Mouse (Mus musculus) lung, adult 10 weeks (tissue): ENCODE results near the gene Gm38655. TPM values are rescaled to one million over a fixed set of nuclear protein-coding genes. Genes with fewer than 3 reads are reported as not detected.

Experiments used
- polyA plus RNA-seq: library from polyadenylated mRNA; stranded (reverse); fragments of 350-450 nt; fragmentation: Illumina TruSeq; extraction: RNeasy Lipid Tissue Mini Kit (QIAGEN cat#74804); gene quantifications from one replicate; pipeline ENCODE4 v1.2.3, GENCODE M21; 2014; ENCODE audit warnings: low read depth, low replicate concordance; ENCODE audit not compliant: insufficient read depth

Gm38655 gene
- polyA plus RNA-seq = 3.1 TPM

GRCm38 (mm10) chr17:25175411-25175810 is at the start of gene Gm38655:
Gm38655 (minus strand) TSS chr17:25175471.

GRCm38 (mm10) chr17:25188150-25189031 is 13.1 kb upstream of the Gm38655 start, which contains the start of gene Unkl:
Unkl (plus strand) TSS chr17:25188397.

GRCm38 (mm10) chr17:25184129-25184691 is 8.9 kb upstream of the Gm38655 start, which contains the start of gene BC003965:
BC003965 (plus strand) TSS chr17:25184554.

GRCm38 (mm10) chr17:25162161-25162560 is 13.1 kb downstream of the Gm38655 start, which contains the start of gene Ccdc154:
Ccdc154 (plus strand) TSS chr17:25162461.

GRCm38 (mm10) chr17:25133275-25133698 is 42.0 kb downstream of the Gm38655 start, which contains the start of gene Clcn7:
Clcn7 (plus strand) TSS chr17:25133391.

Other genes with a start within 250 kb of the Gm38655 start
- gene Mapk8ip3, start 238.5 kb downstream of the Gm38655 start, polyA plus RNA-seq = 16.0 TPM
- 12.6 TPM for gene Jpt2, start 214.8 kb downstream of the Gm38655 start, polyA plus RNA-seq
- 3.6 TPM for gene Cramp1l, start 159.7 kb downstream of the Gm38655 start, polyA plus RNA-seq
- 6.4 TPM for gene Ift140, start 159.4 kb downstream of the Gm38655 start, polyA plus RNA-seq
- 141 TPM for gene Tmem204, start 91.9 kb downstream of the Gm38655 start, polyA plus RNA-seq
- 11.7 TPM for gene Telo2, start 59.5 kb downstream of the Gm38655 start, polyA plus RNA-seq
- not detected for gene Ptx4, start 54.7 kb downstream of the Gm38655 start, polyA plus RNA-seq
- gene Clcn7, start 42.1 kb downstream of the Gm38655 start, polyA plus RNA-seq = 13.7 TPM
- not detected for gene Ccdc154, start 13.0 kb downstream of the Gm38655 start, polyA plus RNA-seq
- 13.3 TPM for gene BC003965, start 9.1 kb upstream of the Gm38655 start, polyA plus RNA-seq
- 11.2 TPM for gene Unkl, start 12.9 kb upstream of the Gm38655 start, polyA plus RNA-seq
- 49.7 TPM for gene Gnptg, start 64.7 kb upstream of the Gm38655 start, polyA plus RNA-seq
- gene Tsr3, start 64.7 kb upstream of the Gm38655 start, polyA plus RNA-seq = 13.7 TPM
- 6.2 TPM for gene Baiap3, start 80.9 kb upstream of the Gm38655 start, polyA plus RNA-seq
- gene Ube2i, start 99.2 kb upstream of the Gm38655 start, polyA plus RNA-seq = 148 TPM
- not detected for gene Prss34, start 122.9 kb upstream of the Gm38655 start, polyA plus RNA-seq
- not detected for gene Prss28, start 133.2 kb upstream of the Gm38655 start, polyA plus RNA-seq
- not detected for gene Prss29, start 143.2 kb upstream of the Gm38655 start, polyA plus RNA-seq
- not detected for gene Tpsab1, start 170.1 kb upstream of the Gm38655 start, polyA plus RNA-seq
- gene Tpsb2, start 190.8 kb upstream of the Gm38655 start, polyA plus RNA-seq = 2.1 TPM
- gene Tpsg1, start 193.8 kb upstream of the Gm38655 start, polyA plus RNA-seq = not detected